Mouse (Mus musculus) kidney, adult 18-20 months (tissue): ENCODE measurements around the gene Slc48a1.

Experiments
- DNase-seq: peaks from one replicate; pipeline ENCODE4 v3.0.0; 2021

The Slc48a1 gene

GRCm38 (mm10) chr15:97828901-97829338 lies 50.6 kb downstream of the Slc48a1 start:
- no peak for DNase-seq

GRCm38 (mm10) chr15:97829432-97829831 lies 51.1 kb downstream of the Slc48a1 start:
- no peak for DNase-seq

GRCm38 (mm10) chr15:97830253-97830787 lies 52.0 kb downstream of the Slc48a1 start:
- no peak for DNase-seq

GRCm38 (mm10) chr15:97830788-97831241 lies 52.5 kb downstream of the Slc48a1 start:
- peak; percentile 81 for DNase-seq

GRCm38 (mm10) chr15:97831242-97831986 lies 53.1 kb downstream of the Slc48a1 start:
- DNase-seq, result peak; percentile 72

GRCm38 (mm10) chr15:97831987-97832640 lies 53.8 kb downstream of the Slc48a1 start:
- no peak for DNase-seq

- no peak for DNase-seq
Measured at GRCm38 (mm10) chr15:97832764-97833479, 54.6 kb downstream of the Slc48a1 start.

- DNase-seq, result no peak
Measured at GRCm38 (mm10) chr15:97836153-97836893, 58.0 kb downstream of the Slc48a1 start.

GRCm38 (mm10) chr15:97836894-97837247 lies 58.6 kb downstream of the Slc48a1 start:
- DNase-seq, result no peak

- DNase-seq, result no peak
Measured at GRCm38 (mm10) chr15:97837491-97838061, 59.3 kb downstream of the Slc48a1 start.

GRCm38 (mm10) chr15:97838395-97838794 lies 60.1 kb downstream of the Slc48a1 start:
- no peak for DNase-seq

GRCm38 (mm10) chr15:97839012-97839411 lies 60.7 kb downstream of the Slc48a1 start:
- DNase-seq, result no peak

GRCm38 (mm10) chr15:97839473-97839872 lies 61.2 kb downstream of the Slc48a1 start:
- no peak for DNase-seq

GRCm38 (mm10) chr15:97839991-97840455 lies 61.7 kb downstream of the Slc48a1 start:
- DNase-seq, result peak; percentile 85

GRCm38 (mm10) chr15:97840781-97841180 lies 62.5 kb downstream of the Slc48a1 start:
- DNase-seq, result no peak

- no peak for DNase-seq
Measured at GRCm38 (mm10) chr15:97841383-97841782, 63.1 kb downstream of the Slc48a1 start.

- DNase-seq, result no peak
Measured at GRCm38 (mm10) chr15:97842058-97842457, 63.7 kb downstream of the Slc48a1 start.
